Mouse (Mus musculus) A20 (cell line): Measurements from ENCODE around the gene Rhox4c.
"Not testable (repeated sequence)": the region's sequence is repeated elsewhere in the genome, so short reads cannot be mapped to it uniquely, and the experiment has no call there.

ENCODE experiments used
- DNase-seq: peaks from one replicate; pipeline ENCODE4 v3.0.0-alpha.2; 2011; ENCODE audit warnings: low read depth, low spot score

Rhox4c gene

DNA sequence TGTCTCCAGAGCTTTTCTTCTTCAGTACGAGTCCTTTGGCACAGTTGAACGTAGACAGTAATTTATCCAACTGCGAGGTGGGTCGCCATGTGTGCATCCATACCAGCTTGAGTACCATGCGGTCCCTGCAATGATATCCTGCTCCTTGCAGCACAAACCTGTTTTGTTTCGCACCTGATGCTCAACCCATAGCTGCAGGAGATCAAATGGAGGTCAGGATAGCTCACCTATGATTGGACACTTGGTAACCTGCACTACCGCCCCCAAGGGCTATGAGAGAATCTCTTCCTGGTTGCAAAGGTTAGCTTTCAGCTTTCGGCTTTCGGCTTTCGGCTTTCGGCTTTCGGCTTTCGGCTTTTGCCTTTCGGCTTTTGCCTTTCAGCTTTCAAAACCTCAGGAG lies at the start of gene Rhox4c:
Gene Rhox4c (plus strand): TSS at position 301 of the 400 bp plus-strand sequence.
- not testable (repeated sequence) for DNase-seq

DNA sequence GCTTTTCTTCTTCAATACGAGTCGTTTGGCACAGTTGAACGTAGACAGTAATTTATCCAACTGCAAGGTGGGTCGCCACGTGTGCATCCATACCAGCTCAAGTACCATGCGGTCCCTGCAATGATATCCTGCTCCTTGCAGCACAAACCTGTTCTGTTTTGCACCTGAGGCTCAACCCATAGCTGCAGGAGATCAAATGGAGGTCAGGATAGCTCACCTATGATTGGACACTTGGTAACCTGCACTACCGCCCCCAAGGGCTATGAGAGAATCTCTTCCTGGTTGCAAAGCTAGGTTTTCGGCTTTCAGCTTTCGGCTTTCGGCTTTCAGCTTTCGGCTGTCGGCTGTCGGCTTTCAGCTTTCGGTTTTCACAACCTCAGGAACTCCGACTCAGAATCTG lies 47.9 kb upstream of the Rhox4c start, which contains the start of gene Rhox4b:
Gene Rhox4b (plus strand): TSS at position 301 of the 400 bp plus-strand sequence.
- DNase-seq: not testable (repeated sequence)

DNA sequence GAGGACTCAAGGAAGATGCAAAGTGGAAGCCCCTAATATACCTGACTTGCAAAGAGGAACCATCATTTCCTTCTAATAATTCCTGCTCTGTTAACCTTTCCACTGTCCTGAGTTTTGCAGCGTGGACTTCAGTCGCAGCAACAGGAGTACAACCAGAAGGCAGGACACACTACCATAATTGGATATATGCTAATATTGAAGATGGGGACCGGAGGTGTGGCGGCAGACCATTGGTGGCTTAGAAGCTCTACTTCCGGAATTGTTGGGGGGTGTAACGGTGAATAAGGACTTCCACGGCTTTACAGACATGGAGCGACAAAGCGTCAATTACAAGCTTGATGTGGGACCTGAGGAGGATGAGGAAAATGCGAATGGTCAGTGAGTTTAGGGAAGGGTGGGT lies 26.8 kb upstream of the Rhox4c start, which contains the start of gene Rhox2c:
Gene Rhox2c (plus strand): TSS at position 301 of the 400 bp plus-strand sequence.
- DNase-seq: not testable (repeated sequence)

DNA sequence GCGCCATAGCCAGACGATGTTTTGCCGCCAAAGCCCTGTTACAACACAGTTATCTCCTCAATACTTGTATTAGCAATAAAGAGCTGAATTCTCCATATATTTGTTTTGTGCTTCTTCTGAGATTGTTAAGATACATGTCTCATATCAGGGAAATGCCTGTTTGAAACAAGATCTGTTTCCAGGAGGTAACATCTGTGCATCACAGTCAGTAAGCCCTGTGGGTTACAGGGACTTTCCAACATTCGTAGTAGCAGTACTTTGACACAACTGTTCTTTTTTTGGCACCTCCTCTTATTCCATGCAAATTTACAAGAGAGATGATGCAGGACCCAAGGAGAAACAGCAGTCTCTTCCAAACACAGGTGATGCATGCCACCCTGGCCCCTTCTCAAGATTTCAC lies 21.9 kb upstream of the Rhox4c start, which contains the start of gene Rhox3c:
Gene Rhox3c (plus strand): TSS at position 301 of the 400 bp plus-strand sequence.
- DNase-seq: not testable (repeated sequence)

DNA sequence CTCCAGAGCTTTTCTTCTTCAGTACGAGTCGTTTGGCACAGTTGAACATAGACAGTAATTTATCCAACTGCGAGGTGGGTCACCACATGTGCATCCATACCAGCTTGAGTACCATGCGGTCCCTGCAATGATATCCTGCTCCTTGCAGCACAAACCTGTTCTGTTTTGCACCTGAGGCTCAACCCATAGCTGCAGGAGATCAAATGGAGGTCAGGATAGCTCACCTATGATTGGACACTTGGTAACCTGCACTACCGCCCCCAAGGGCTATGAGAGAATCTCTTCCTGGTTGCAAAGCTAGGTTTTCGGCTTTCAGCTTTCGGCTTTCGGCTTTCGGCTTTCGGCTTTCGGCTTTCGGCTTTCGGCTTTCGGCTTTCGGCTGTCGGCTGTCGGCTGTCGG lies 33.9 kb downstream of the Rhox4c start, which contains the start of gene Rhox4d:
Gene Rhox4d (plus strand): TSS at position 301 of the 400 bp plus-strand sequence.
- DNase-seq: not testable (repeated sequence)

DNA sequence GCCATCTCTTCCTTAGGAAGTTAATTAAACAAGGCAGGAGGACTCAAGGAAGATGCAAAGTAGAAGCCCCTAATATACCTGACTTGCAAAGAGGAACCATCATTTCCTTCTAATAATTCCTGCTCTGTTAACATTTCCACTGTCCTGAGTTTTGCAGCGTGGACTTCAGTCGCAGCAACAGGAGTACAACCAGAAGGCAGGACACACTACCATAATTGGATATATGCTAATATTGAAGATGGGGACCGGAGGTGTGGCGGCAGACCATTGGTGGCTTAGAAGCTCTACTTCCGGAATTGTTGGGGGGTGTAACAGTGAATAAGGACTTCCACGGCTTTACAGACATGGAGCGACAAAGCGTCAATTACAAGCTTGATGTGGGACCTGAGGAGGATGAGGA lies 50.0 kb downstream of the Rhox4c start, which contains the start of gene Rhox2e:
Gene Rhox2e (plus strand): TSS at position 301 of the 400 bp plus-strand sequence.
- not testable (repeated sequence) for DNase-seq
